Mouse (Mus musculus) kidney, embryonic 15.5 days (tissue): ENCODE data around the gene Myh14. TPM values are rescaled to one million over a fixed set of nuclear protein-coding genes. Genes with fewer than 3 reads are reported as not detected.

Experiments
- ATAC-seq: fragments of 200-750 bp; cut with Nextera tagmentation; replicated peaks from 2 replicates; pipeline ENCODE4 v1.8.0; 2017; ENCODE audit warnings: moderate TSS enrichment; ENCODE audit not compliant: low FRiP score
- H3K27ac ChIP-seq: fragments of 300-500 bp; sonication (generic); 2 replicates; pipeline ENCODE4 v1.5.1; 2015; ENCODE audit warnings: mild to moderate bottlenecking, inconsistent platforms
- H3K27me3 ChIP-seq: fragments of 300-500 bp; sonication (generic); 2 replicates; pipeline ENCODE4 v1.6.1; 2015; ENCODE audit warnings: inconsistent platforms
- H3K36me3 ChIP-seq: fragments of 300-500 bp; sonication (generic); 2 replicates; pipeline ENCODE4 v1.6.1; 2015; ENCODE audit warnings: inconsistent platforms
- H3K4me1 ChIP-seq: fragments of 300-500 bp; sonication (generic); 2 replicates; pipeline ENCODE4 v1.6.1; 2015; ENCODE audit warnings: inconsistent platforms
- H3K4me2 ChIP-seq: fragments of 300-500 bp; sonication (generic); 2 replicates; pipeline ENCODE4 v1.6.1; 2015; ENCODE audit warnings: moderate library complexity, mild to moderate bottlenecking, inconsistent platforms
- H3K4me3 ChIP-seq: fragments of 300-500 bp; sonication (generic); replicated peaks from 2 replicates; pipeline ENCODE4 v1.5.1; 2015; ENCODE audit warnings: mild to moderate bottlenecking, inconsistent platforms
- H3K9ac ChIP-seq: fragments of 300-500 bp; sonication (generic); 2 replicates; pipeline ENCODE4 v1.6.1; 2015; ENCODE audit warnings: mild to moderate bottlenecking, inconsistent platforms
- H3K9me3 ChIP-seq: fragments of 300-500 bp; sonication (generic); replicated peaks from 2 replicates; pipeline ENCODE4 v1.6.1; 2016; ENCODE audit warnings: inconsistent platforms
- WGBS: fragments of 180-500 bp; shearing (Covaris S2); methylation state at CpG from one replicate; pipeline ENCODE4 v1.1.7; 2015; ENCODE audit warnings: mixed read lengths; 5-methylcytosine and 5-hydroxymethylcytosine counted together
- polyA plus RNA-seq: library from polyadenylated mRNA; unstranded; fragments of >200 nt; fragmentation: Nextera tagmentation; extraction: Ambion mirVana; gene quantifications from 2 replicates; pipeline ENCODE4 v1.2.1, GENCODE M21; 2015

Gene Myh14
- polyA plus RNA-seq, 1 experiment from 2014 or later = 2.7 TPM

- Histone ChIP-seq H3K27ac (no peak overlapping the region), H3K9me3 (no peaks in the 10 kb centered on the region), H3K27me3 (peaks cover 10% of the 10 kb centered on the region), H3K4me3 (no peak overlapping the region), H3K36me3 (no peaks in the 10 kb centered on the region), H3K4me2 (no peak overlapping the region), H3K9ac (no peak overlapping the region), H3K4me1 (peaks cover 4% of the 10 kb centered on the region; the same call in 1 of the 2 replicates)
- ATAC-seq = no peak
- 68% methylated on average over 9 of the region's 9 CpGs for WGBS
Observed at GRCm38 (mm10) chr7:44568803-44569202, 101.8 kb downstream of the Myh14 start.

GRCm38 (mm10) chr7:44565414-44565813 is 105.2 kb downstream of the Myh14 start:
- Histone ChIP-seq H3K36me3 (no peaks in the 10 kb centered on the region), H3K9ac (no peak overlapping the region), H3K9me3 (no peaks in the 10 kb centered on the region), H3K4me3 (no peak overlapping the region), H3K4me1 (no peaks in the 10 kb centered on the region), H3K4me2 (no peak overlapping the region), H3K27ac (no peak overlapping the region), H3K27me3 (peaks cover 14% of the 10 kb centered on the region)
- WGBS = 73% methylated on average over 6 of the region's 6 CpGs
- no peak for ATAC-seq

- Histone ChIP-seq H3K27me3 (peaks cover 12% of the 10 kb centered on the region), H3K4me2 (no peak overlapping the region), H3K36me3 (no peaks in the 10 kb centered on the region), H3K9me3 (no peaks in the 10 kb centered on the region), H3K4me1 (no peaks in the 10 kb centered on the region), H3K27ac (no peak overlapping the region), H3K9ac (no peak overlapping the region), H3K4me3 (no peak overlapping the region)
- ATAC-seq = no peak
- WGBS = 76% methylated on average over 10 of the region's 10 CpGs
Observed at GRCm38 (mm10) chr7:44564486-44564885, 106.2 kb downstream of the Myh14 start.

- Histone ChIP-seq H3K9me3 (no peaks in the 10 kb centered on the region), H3K4me3 (no peak overlapping the region), H3K4me2 (no peak overlapping the region), H3K4me1 (no peaks in the 10 kb centered on the region), H3K9ac (no peak overlapping the region), H3K36me3 (no peaks in the 10 kb centered on the region), H3K27ac (no peak overlapping the region), H3K27me3 (peaks cover 4% of the 10 kb centered on the region; the same call in 1 of the 2 replicates)
- no peak for ATAC-seq
- 38% methylated on average over 8 of the region's 8 CpGs for WGBS
Observed at GRCm38 (mm10) chr7:44563284-44563683, 107.4 kb downstream of the Myh14 start.

GRCm38 (mm10) chr7:44560435-44561400 is 109.9 kb downstream of the Myh14 start:
- Histone ChIP-seq H3K9me3 (no peaks in the 10 kb centered on the region), H3K27me3 (peaks cover 4% of the 10 kb centered on the region; the same call in 1 of the 2 replicates), H3K4me3 (no peak overlapping the region), H3K36me3 (no peaks in the 10 kb centered on the region), H3K4me1 (no peaks in the 10 kb centered on the region), H3K9ac (no peak overlapping the region), H3K27ac (no peak overlapping the region), H3K4me2 (no peak overlapping the region)
- ATAC-seq = no peak
- 47% methylated on average over 18 of the region's 18 CpGs for WGBS

- 66% methylated on average over 2 of the region's 2 CpGs for WGBS
- no peak overlapping the region for H3K4me2 ChIP-seq
- H3K36me3 ChIP-seq = no peaks in the 10 kb centered on the region
- peaks cover 4% of the 10 kb centered on the region; the same call in 1 of the 2 replicates for H3K27me3 ChIP-seq
- no peak overlapping the region for H3K9ac ChIP-seq
- no peak for ATAC-seq
- peaks cover 6% of the 10 kb centered on the region for H3K4me1 ChIP-seq
- H3K27ac ChIP-seq = no peak overlapping the region
- no peak overlapping the region for H3K4me3 ChIP-seq
- H3K9me3 ChIP-seq = no peaks in the 10 kb centered on the region
Observed at GRCm38 (mm10) chr7:44557629-44558028, 113.0 kb downstream of the Myh14 start.

Other genes with a start within 250 kb of the Myh14 start
- 0.36 and 0.44 TPM in 2 replicates for gene Lrrc4b, start 241.8 kb downstream of the Myh14 start, polyA plus RNA-seq
- 3.2 and 3.9 TPM in 2 replicates for gene Aspdh, start 205.5 kb downstream of the Myh14 start, polyA plus RNA-seq
- 72.5 and 78.9 TPM in 2 replicates for gene Josd2, start 202.9 kb downstream of the Myh14 start, polyA plus RNA-seq
- 113 and 120 TPM in 2 replicates for gene Emc10, start 174.3 kb downstream of the Myh14 start, polyA plus RNA-seq
- 14.3 and 16.5 TPM in 2 replicates for gene Fam71e1, start 174.3 kb downstream of the Myh14 start, polyA plus RNA-seq
- gene Mybpc2, start 146.2 kb downstream of the Myh14 start, polyA plus RNA-seq = 0.16 and 0.27 TPM in 2 replicates
- gene Spib, start 138.8 kb downstream of the Myh14 start, polyA plus RNA-seq = 0.16 TPM in 1 of 2 replicates, not detected in the other
- gene Pold1, start 122.0 kb downstream of the Myh14 start, polyA plus RNA-seq = 95.4 and 101 TPM in 2 replicates
- gene Nr1h2, start 116.9 kb downstream of the Myh14 start, polyA plus RNA-seq = 74.6 and 76.8 TPM in 2 replicates
- gene Napsa, start 98.5 kb downstream of the Myh14 start, polyA plus RNA-seq = 30.3 and 33.2 TPM in 2 replicates
- 0.17 and 0.30 TPM in 2 replicates for gene Kcnc3, start 80.2 kb downstream of the Myh14 start, polyA plus RNA-seq
- not detected in 2 replicates for gene Izumo2, start 37.9 kb upstream of the Myh14 start, polyA plus RNA-seq
- 42.7 and 47.8 TPM in 2 replicates for gene Vrk3, start 77.6 kb upstream of the Myh14 start, polyA plus RNA-seq
- 2.1 and 2.7 TPM in 2 replicates for gene Zfp473, start 80.2 kb upstream of the Myh14 start, polyA plus RNA-seq
- 93.5 and 100 TPM in 2 replicates for gene Nup62, start 145.2 kb upstream of the Myh14 start, polyA plus RNA-seq
- gene Il4i1, start 145.5 kb upstream of the Myh14 start, polyA plus RNA-seq = 1.1 and 1.7 TPM in 2 replicates
- gene Atf5, start 145.8 kb upstream of the Myh14 start, polyA plus RNA-seq = 4.2 and 4.3 TPM in 2 replicates
- gene Akt1s1, start 178.1 kb upstream of the Myh14 start, polyA plus RNA-seq = 108 and 118 TPM in 2 replicates
- 76.8 and 81.0 TPM in 2 replicates for gene Tbc1d17, start 178.2 kb upstream of the Myh14 start, polyA plus RNA-seq
- 31.1 and 33.6 TPM in 2 replicates for gene Pnkp, start 186.3 kb upstream of the Myh14 start, polyA plus RNA-seq
- 411 and 437 TPM in 2 replicates for gene Ptov1, start 198.9 kb upstream of the Myh14 start, polyA plus RNA-seq
- 103 and 126 TPM in 2 replicates for gene Med25, start 221.9 kb upstream of the Myh14 start, polyA plus RNA-seq
- gene Fuz, start 225.2 kb upstream of the Myh14 start, polyA plus RNA-seq = 22.3 and 24.0 TPM in 2 replicates